Comparison of ENCODE assay signal across 21 mouse cellular contexts in the genomic region with DNA sequence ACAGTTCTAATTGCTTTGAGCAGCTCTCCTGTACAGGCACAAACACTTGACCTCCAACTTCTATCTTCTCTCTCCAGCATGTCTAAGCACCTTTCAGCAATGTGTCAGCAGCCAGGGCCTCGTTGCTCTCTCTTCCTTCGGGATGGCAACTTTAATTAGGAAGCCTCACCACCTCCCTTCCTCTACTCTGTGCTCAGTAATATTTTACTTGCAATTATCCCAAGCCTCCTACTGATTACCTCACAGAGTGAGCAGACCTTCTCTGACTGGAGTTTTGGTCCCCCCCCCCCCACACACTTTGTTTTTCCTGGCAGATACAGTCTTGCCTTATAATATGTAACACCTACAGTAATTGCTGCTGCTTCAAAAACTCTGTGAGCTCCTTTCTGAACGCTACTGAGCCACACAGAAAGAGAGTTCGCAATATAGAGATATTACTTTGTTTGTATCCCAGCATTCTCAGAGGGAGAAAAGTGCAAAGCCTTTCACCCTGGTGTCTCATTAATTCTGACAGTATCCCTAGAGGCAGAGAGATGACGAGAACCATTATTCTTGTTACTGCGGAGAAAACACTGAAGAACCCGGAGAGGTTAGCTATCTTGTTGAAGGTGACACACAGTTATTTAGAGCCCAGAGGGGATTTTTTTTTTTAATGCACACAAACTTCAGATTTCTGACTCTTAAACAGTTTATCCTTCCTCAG.
DNase-seq lines count a peak whose midpoint lies in the region; ATAC-seq and TF ChIP-seq lines count a peak whose summit lies in the region.
"Had no signal": no experiment of that assay in that cellular context is flagged by ENCODE, and none has a peak within 500 bp of the region (broad histone marks: within the 10 kb centered on the region; RNA-seq: fewer than 3 reads in every experiment).

No protein-coding gene starts in this region.

- peak overlapping the region; percentile 43; the same call in 1 of the 2 replicates for H3K27ac ChIP-seq in heart, embryonic 12.5 days (ENCODE audit: poor library complexity, severe bottlenecking)
- H3K27ac ChIP-seq in heart, embryonic 11.5 days (ENCODE audit: low read depth, low read length): no peak overlapping the region
- H3K27ac ChIP-seq in neural tube, embryonic 15.5 days (replicated peaks): no peak overlapping the region
- H3K27ac ChIP-seq in forebrain, postnatal 0 days (ENCODE audit: low read depth, low read length): no peak overlapping the region
- peak overlapping the region; percentile 20; the same call in 1 of the 2 replicates for H3K27ac ChIP-seq in olfactory bulb, adult 2 months (ENCODE audit: insufficient read depth, low read depth, low read length)
- H3K27ac ChIP-seq: kidney, postnatal 0 days; left cerebral cortex, adult 2 months; limb, embryonic 15.5 days; liver, embryonic 14.5 days; neural tube, embryonic 12.5 days had no signal

- DNase-seq in neural tube, embryonic 10.5 days (ENCODE audit: extremely low spot score, low spot score): no peak
- no peak for DNase-seq in forebrain, postnatal 0 days
- no peak for DNase-seq in lung, postnatal 10 days
- DNase-seq: adrenal gland, adult 2 months; cerebellum, adult 2 months; heart, postnatal 4 days; kidney, adult 2 months; left cerebral cortex, postnatal 4 days; lung, embryonic 14.5 days; lung, postnatal 36 days; right cerebral cortex, postnatal 14 days had no signal

- no peak overlapping the region for H3K9ac ChIP-seq in heart, embryonic 12.5 days
- H3K9ac ChIP-seq in heart, embryonic 11.5 days (ENCODE audit: low read depth, low read length): no peak overlapping the region
- no peak overlapping the region for H3K9ac ChIP-seq in neural tube, embryonic 15.5 days (replicated peaks)
- no peak overlapping the region for H3K9ac ChIP-seq in forebrain, postnatal 0 days
- H3K9ac ChIP-seq: limb, embryonic 15.5 days; liver, embryonic 14.5 days; lung, embryonic 14.5 days; neural tube, embryonic 12.5 days had no signal

- no peak for TF ChIP-seq CTCF in forebrain, postnatal 0 days (IDR thresholded peaks at IDR 0.05; ENCODE audit: low read depth)
- no peak for TF ChIP-seq CTCF in olfactory bulb, adult 2 months (IDR thresholded peaks at IDR 0.05; ENCODE audit: insufficient read depth, low read depth, low read length)

- H3K4me3 ChIP-seq in heart, embryonic 12.5 days: no peak overlapping the region
- H3K4me3 ChIP-seq in heart, embryonic 11.5 days (ENCODE audit: low read depth, low read length): no peak overlapping the region
- no peak overlapping the region for H3K4me3 ChIP-seq in neural tube, embryonic 15.5 days (replicated peaks)
- no peak overlapping the region for H3K4me3 ChIP-seq in forebrain, postnatal 0 days (ENCODE audit: low read depth, low read length)
- H3K4me3 ChIP-seq in olfactory bulb, adult 2 months (ENCODE audit: insufficient read depth, low read depth, low read length): no peak overlapping the region
- H3K4me3 ChIP-seq: left cerebral cortex, adult 2 months; limb, embryonic 15.5 days; megakaryocyte, embryonic 14.5 days; neural tube, embryonic 12.5 days had no signal

- no peak overlapping the region for H3K4me2 ChIP-seq in heart, embryonic 12.5 days
- H3K4me2 ChIP-seq in heart, embryonic 11.5 days: no peak overlapping the region
- no peak overlapping the region for H3K4me2 ChIP-seq in neural tube, embryonic 15.5 days
- H3K4me2 ChIP-seq in forebrain, postnatal 0 days (ENCODE audit: low read depth): no peak overlapping the region
- H3K4me2 ChIP-seq: limb, embryonic 15.5 days; lung, embryonic 14.5 days; neural tube, embryonic 12.5 days had no signal

- peaks cover 25% of the 10 kb centered on the region for H3K4me1 ChIP-seq in heart, embryonic 12.5 days (replicated peaks)
- H3K4me1 ChIP-seq in heart, embryonic 11.5 days (ENCODE audit: control insufficient read depth, insufficient read depth, low read length): peaks cover 12% of the 10 kb centered on the region; the same call in 1 of the 2 replicates
- H3K4me1 ChIP-seq in neural tube, embryonic 15.5 days: no peaks in the 10 kb centered on the region
- H3K4me1 ChIP-seq in forebrain, postnatal 0 days (ENCODE audit: insufficient read depth): no peaks in the 10 kb centered on the region
- peaks cover 5% of the 10 kb centered on the region for H3K4me1 ChIP-seq in olfactory bulb, adult 2 months (ENCODE audit: control insufficient read depth, insufficient read depth, low read length)
- H3K4me1 ChIP-seq: limb, embryonic 15.5 days; megakaryocyte, embryonic 14.5 days; neural tube, embryonic 12.5 days had no signal

- H3K9me3 ChIP-seq in heart, embryonic 12.5 days (replicated peaks): no peaks in the 10 kb centered on the region
- H3K9me3 ChIP-seq in heart, embryonic 11.5 days (replicated peaks; ENCODE audit: control insufficient read depth, low read length): no peaks in the 10 kb centered on the region
- no peaks in the 10 kb centered on the region for H3K9me3 ChIP-seq in neural tube, embryonic 15.5 days (replicated peaks)
- no peaks in the 10 kb centered on the region for H3K9me3 ChIP-seq in forebrain, postnatal 0 days (ENCODE audit: low read length)
- H3K9me3 ChIP-seq: limb, embryonic 15.5 days; megakaryocyte, embryonic 14.5 days; neural tube, embryonic 12.5 days had no signal

- TF ChIP-seq POLR2A in olfactory bulb, adult 2 months (IDR thresholded peaks at IDR 0.05; ENCODE audit: insufficient read depth, low read depth, low read length): no peak

- WGBS in heart, embryonic 12.5 days: 37% methylated on average over 7 of the region's 7 CpGs
- 41% methylated on average over 7 of the region's 7 CpGs for WGBS in heart, embryonic 11.5 days (ENCODE audit: insufficient replicate concordance)
- WGBS in neural tube, embryonic 15.5 days: 50% methylated on average over 7 of the region's 7 CpGs
- WGBS in forebrain, postnatal 0 days: 32% methylated on average over 7 of the region's 7 CpGs
- WGBS in olfactory bulb, adult 2 months: 32% methylated on average over 7 of the region's 7 CpGs

- ATAC-seq in heart, embryonic 12.5 days (ENCODE audit: insufficient number of reproducible peaks, low FRiP score): no peak
- no peak for ATAC-seq in heart, embryonic 11.5 days (replicated peaks; ENCODE audit: insufficient number of reproducible peaks, low FRiP score, low TSS enrichment)
- peak; percentile 55; the same call in 1 of the 2 replicates for ATAC-seq in neural tube, embryonic 15.5 days (ENCODE audit: low FRiP score)
- ATAC-seq in forebrain, postnatal 0 days: peak; percentile 23; the same call in 1 of the 2 replicates

- no peaks in the 10 kb centered on the region for H3K36me3 ChIP-seq in heart, embryonic 12.5 days
- H3K36me3 ChIP-seq in heart, embryonic 11.5 days (ENCODE audit: control insufficient read depth, insufficient read depth, low read length): no peaks in the 10 kb centered on the region
- H3K36me3 ChIP-seq in neural tube, embryonic 15.5 days: no peaks in the 10 kb centered on the region
- H3K36me3 ChIP-seq in forebrain, postnatal 0 days (ENCODE audit: insufficient read depth): no peaks in the 10 kb centered on the region
- H3K36me3 ChIP-seq: limb, embryonic 15.5 days; neural tube, embryonic 12.5 days had no signal

- no peaks in the 10 kb centered on the region for H3K27me3 ChIP-seq in heart, embryonic 12.5 days (replicated peaks)
- H3K27me3 ChIP-seq in heart, embryonic 11.5 days (ENCODE audit: control insufficient read depth, insufficient read depth, low read length): no peaks in the 10 kb centered on the region
- H3K27me3 ChIP-seq in neural tube, embryonic 15.5 days (replicated peaks): no peaks in the 10 kb centered on the region
- no peaks in the 10 kb centered on the region for H3K27me3 ChIP-seq in forebrain, postnatal 0 days (ENCODE audit: insufficient read depth, low read length)
- H3K27me3 ChIP-seq: limb, embryonic 15.5 days; megakaryocyte, embryonic 14.5 days; neural tube, embryonic 12.5 days had no signal

Comparison
In these comparisons a context has a peak if more than half of its experiments do, and no peak if none do; other contexts are left out.
1. H3K27ac ChIP-seq: peak in heart, embryonic 12.5 days (single experiment) and olfactory bulb, adult 2 months (single experiment); none in heart, embryonic 11.5 days (single experiment), neural tube, embryonic 15.5 days (single experiment) and forebrain, postnatal 0 days (single experiment).
2. ATAC-seq: peak in neural tube, embryonic 15.5 days (single experiment) and forebrain, postnatal 0 days (single experiment); none in heart, embryonic 12.5 days (single experiment) and heart, embryonic 11.5 days (single experiment).